Mouse (Mus musculus): Measurements from ENCODE around the gene Defb48. TPM values are rescaled to one million over a fixed set of nuclear protein-coding genes. Genes with fewer than 3 reads are reported as not detected.
A peak's percentile ranks its signal among the peaks of the same experiment; 100 is the strongest.

Defb48 gene
- polyA plus RNA-seq, 1 experiment, result not detected

- Histone ChIP-seq H3K36me3 (ENCODE audit: control insufficient read depth, insufficient read depth, low read length) (no peaks in the 10 kb centered on the region), H3K4me3 (ENCODE audit: control insufficient read depth, insufficient read depth, low read length) (no peak overlapping the region), H3K4me1 (replicated peaks; ENCODE audit: control insufficient read depth, insufficient read depth, low read length) (peaks cover 10% of the 10 kb centered on the region), H3K27me3 (ENCODE audit: control insufficient read depth, insufficient read depth, low read length) (no peaks in the 10 kb centered on the region), H3K27ac (ENCODE audit: control insufficient read depth, insufficient read depth, low read length) (no peak overlapping the region)
- 97% methylated on average over 3 of the region's 3 CpGs for WGBS
- TF ChIP-seq CTCF (IDR thresholded peaks at IDR 0.05; ENCODE audit: borderline replicate concordance, control insufficient read depth, extremely low read depth, insufficient read depth, low read length, poor library complexity), result no peak
- TF ChIP-seq POLR2A (IDR thresholded peaks at IDR 0.05; ENCODE audit: control insufficient read depth, extremely low read depth, insufficient read depth, low read length, poor library complexity), result no peak
- DNase-seq, result peak; percentile 12
These were observed 44.9 kb downstream of the Defb48 start for GRCm38 (mm10) chr14:62939435-62939834.

DNA sequence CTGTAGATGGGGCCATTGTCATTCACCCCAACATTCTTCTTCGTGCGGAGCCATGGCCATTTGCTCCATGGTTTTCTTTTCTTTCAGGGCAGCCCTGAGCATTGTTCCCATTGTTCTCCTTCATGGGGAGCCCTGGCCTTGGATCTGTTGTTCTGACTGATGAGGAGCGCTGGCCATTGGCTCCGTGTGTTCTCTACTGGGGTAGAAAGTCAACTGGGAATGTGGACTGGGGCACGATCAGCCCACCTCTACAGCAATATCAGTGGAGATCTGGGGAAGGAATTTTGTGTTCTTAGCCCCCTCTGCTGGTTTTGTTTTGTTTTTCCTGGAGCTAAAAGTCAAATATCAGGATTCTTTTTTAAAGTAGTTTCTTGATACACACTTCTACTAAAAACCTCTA lies 46.6 kb downstream of the Defb48 start:
- no peaks in the 10 kb centered on the region for H3K27me3 ChIP-seq (ENCODE audit: control insufficient read depth, insufficient read depth, low read length)
- no peak for DNase-seq
- TF ChIP-seq CTCF (IDR thresholded peaks at IDR 0.05; ENCODE audit: borderline replicate concordance, control insufficient read depth, extremely low read depth, insufficient read depth, low read length, poor library complexity) (no peak), POLR2A (IDR thresholded peaks at IDR 0.05; ENCODE audit: control insufficient read depth, extremely low read depth, insufficient read depth, low read length, poor library complexity) (no peak)
- WGBS, result 87% methylated on average over 5 of the region's 5 CpGs
- H3K36me3 ChIP-seq (ENCODE audit: control insufficient read depth, insufficient read depth, low read length), result no peaks in the 10 kb centered on the region
- peaks cover 10% of the 10 kb centered on the region for H3K4me1 ChIP-seq (replicated peaks; ENCODE audit: control insufficient read depth, insufficient read depth, low read length)
- no peak overlapping the region for H3K27ac ChIP-seq (ENCODE audit: control insufficient read depth, insufficient read depth, low read length)
- H3K4me3 ChIP-seq (ENCODE audit: control insufficient read depth, insufficient read depth, low read length), result no peak overlapping the region

GRCm38 (mm10) chr14:62936631-62937380 lies 47.5 kb downstream of the Defb48 start:
- WGBS, result 86% methylated on average over 6 of the region's 6 CpGs
- H3K4me1 ChIP-seq (replicated peaks; ENCODE audit: control insufficient read depth, insufficient read depth, low read length), result peaks cover 10% of the 10 kb centered on the region
- H3K27me3 ChIP-seq (ENCODE audit: control insufficient read depth, insufficient read depth, low read length), result no peaks in the 10 kb centered on the region
- no peak overlapping the region for H3K4me3 ChIP-seq (ENCODE audit: control insufficient read depth, insufficient read depth, low read length)
- no peak overlapping the region for H3K27ac ChIP-seq (ENCODE audit: control insufficient read depth, insufficient read depth, low read length)
- TF ChIP-seq CTCF (IDR thresholded peaks at IDR 0.05; ENCODE audit: borderline replicate concordance, control insufficient read depth, extremely low read depth, insufficient read depth, low read length, poor library complexity) (no peak), POLR2A (IDR thresholded peaks at IDR 0.05; ENCODE audit: control insufficient read depth, extremely low read depth, insufficient read depth, low read length, poor library complexity) (no peak)
- H3K36me3 ChIP-seq (ENCODE audit: control insufficient read depth, insufficient read depth, low read length), result no peaks in the 10 kb centered on the region
- DNase-seq, result no peak

- 96% methylated on average over 9 of the region's 9 CpGs for WGBS
- peaks cover 2% of the 10 kb centered on the region for H3K4me1 ChIP-seq (replicated peaks; ENCODE audit: control insufficient read depth, insufficient read depth, low read length)
- no peak overlapping the region for H3K4me3 ChIP-seq (ENCODE audit: control insufficient read depth, insufficient read depth, low read length)
- TF ChIP-seq POLR2A (IDR thresholded peaks at IDR 0.05; ENCODE audit: control insufficient read depth, extremely low read depth, insufficient read depth, low read length, poor library complexity), result no peak
- TF ChIP-seq CTCF (IDR thresholded peaks at IDR 0.05; ENCODE audit: borderline replicate concordance, control insufficient read depth, extremely low read depth, insufficient read depth, low read length, poor library complexity), result no peak
- DNase-seq, result no peak
- no peaks in the 10 kb centered on the region for H3K36me3 ChIP-seq (ENCODE audit: control insufficient read depth, insufficient read depth, low read length)
- H3K27me3 ChIP-seq (ENCODE audit: control insufficient read depth, insufficient read depth, low read length), result no peaks in the 10 kb centered on the region
- H3K27ac ChIP-seq (ENCODE audit: control insufficient read depth, insufficient read depth, low read length), result no peak overlapping the region
These were observed 48.9 kb downstream of the Defb48 start for GRCm38 (mm10) chr14:62935361-62935760.

- TF ChIP-seq CTCF (IDR thresholded peaks at IDR 0.05; ENCODE audit: borderline replicate concordance, control insufficient read depth, extremely low read depth, insufficient read depth, low read length, poor library complexity) (no peak), POLR2A (IDR thresholded peaks at IDR 0.05; ENCODE audit: control insufficient read depth, extremely low read depth, insufficient read depth, low read length, poor library complexity) (no peak)
- H3K4me3 ChIP-seq (ENCODE audit: control insufficient read depth, insufficient read depth, low read length), result no peak overlapping the region
- peak; percentile 12 for DNase-seq
- H3K4me1 ChIP-seq (replicated peaks; ENCODE audit: control insufficient read depth, insufficient read depth, low read length), result peaks cover 4% of the 10 kb centered on the region
- H3K27ac ChIP-seq (ENCODE audit: control insufficient read depth, insufficient read depth, low read length), result no peak overlapping the region
- H3K27me3 ChIP-seq (ENCODE audit: control insufficient read depth, insufficient read depth, low read length), result no peaks in the 10 kb centered on the region
- 8% methylated on average over 5 of the region's 5 CpGs for WGBS
- no peaks in the 10 kb centered on the region for H3K36me3 ChIP-seq (ENCODE audit: control insufficient read depth, insufficient read depth, low read length)
These were observed 56.2 kb downstream of the Defb48 start for GRCm38 (mm10) chr14:62928101-62928541.

Other genes with a start within 250 kb of the Defb48 start
- gene Ints6, start 223.3 kb downstream of the Defb48 start, polyA plus RNA-seq (2012; rRNA removed), result 8.8 and 14.0 TPM in 2 replicates
- gene Wdfy2, start 146.8 kb downstream of the Defb48 start, polyA plus RNA-seq (2012; rRNA removed), result 15.3 and 15.5 TPM in 2 replicates
- gene Defb47, start 13.6 kb upstream of the Defb48 start, polyA plus RNA-seq (2012; rRNA removed), result not detected in 2 replicates
- not detected in 2 replicates for gene Defb43, start 27.3 kb upstream of the Defb48 start, polyA plus RNA-seq (2012; rRNA removed)
- 1.6 and 1.8 TPM in 2 replicates for gene Defb42, start 62.5 kb upstream of the Defb48 start, polyA plus RNA-seq (2012; rRNA removed)
- gene Defb30, start 65.5 kb upstream of the Defb48 start, polyA plus RNA-seq (2012; rRNA removed), result not detected in 2 replicates